Mouse (Mus musculus) skeletal muscle tissue, postnatal 0 days (tissue): Measurements from ENCODE around the gene Unc119. TPM values are rescaled to one million over a fixed set of nuclear protein-coding genes. Genes with fewer than 3 reads are reported as not detected.

Experiments used
- polyA plus RNA-seq: library from polyadenylated mRNA; unstranded; fragments of >200 nt; fragmentation: Nextera tagmentation; extraction: Ambion mirVana; gene quantifications from 2 replicates; pipeline ENCODE4 v1.2.1, GENCODE M21; 2015

Gene Unc119
- 13.8 and 21.2 TPM in 2 replicates for polyA plus RNA-seq

DNA sequence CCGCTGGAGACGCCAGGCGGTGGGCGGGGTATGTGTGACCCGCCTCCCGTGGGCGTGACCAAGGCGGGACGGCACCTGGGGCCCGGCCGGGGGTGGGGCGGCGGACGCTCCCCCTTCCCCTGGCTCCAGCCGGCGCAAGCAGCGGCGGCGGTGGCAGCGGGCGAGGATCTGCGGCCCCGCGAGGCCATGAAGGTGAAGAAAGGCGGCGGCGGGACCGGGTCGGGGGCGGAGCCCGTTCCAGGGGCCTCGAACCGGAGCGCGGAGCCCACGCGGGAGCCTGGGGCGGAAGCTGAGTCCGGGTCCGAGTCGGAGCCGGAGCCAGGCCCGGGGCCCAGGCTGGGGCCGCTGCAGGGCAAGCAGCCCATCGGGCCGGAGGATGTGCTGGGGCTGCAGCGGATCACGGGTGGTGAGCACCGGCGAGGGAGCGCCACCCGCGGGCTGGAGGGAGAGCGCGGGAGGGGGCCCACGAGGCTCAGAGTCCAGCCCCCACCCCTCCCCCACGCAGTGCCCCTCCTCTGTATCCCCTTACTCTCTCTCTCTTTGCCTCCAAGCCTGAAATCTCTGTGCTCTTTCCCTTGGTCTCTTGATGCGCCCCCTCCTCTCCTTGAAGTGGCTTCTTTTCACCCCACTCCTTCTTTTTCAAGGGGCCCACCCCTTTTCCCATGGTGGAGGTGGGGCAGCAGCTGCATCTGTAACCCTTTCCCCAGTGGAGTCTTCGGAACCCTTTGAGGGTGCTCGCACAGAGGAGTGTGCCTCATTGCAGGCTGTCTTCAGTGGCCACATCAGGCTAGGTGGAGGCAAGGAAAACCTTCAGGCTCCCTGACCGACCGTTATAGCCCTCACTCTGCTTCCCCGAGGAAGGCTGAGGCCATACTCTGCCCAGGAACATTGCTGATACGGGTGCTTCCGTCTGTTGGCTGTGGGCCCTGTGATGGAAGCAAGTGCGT lies at the start of gene Unc119:
TSS of gene Unc119 (plus strand) at position 102 of the 947 bp plus-strand sequence.

DNA sequence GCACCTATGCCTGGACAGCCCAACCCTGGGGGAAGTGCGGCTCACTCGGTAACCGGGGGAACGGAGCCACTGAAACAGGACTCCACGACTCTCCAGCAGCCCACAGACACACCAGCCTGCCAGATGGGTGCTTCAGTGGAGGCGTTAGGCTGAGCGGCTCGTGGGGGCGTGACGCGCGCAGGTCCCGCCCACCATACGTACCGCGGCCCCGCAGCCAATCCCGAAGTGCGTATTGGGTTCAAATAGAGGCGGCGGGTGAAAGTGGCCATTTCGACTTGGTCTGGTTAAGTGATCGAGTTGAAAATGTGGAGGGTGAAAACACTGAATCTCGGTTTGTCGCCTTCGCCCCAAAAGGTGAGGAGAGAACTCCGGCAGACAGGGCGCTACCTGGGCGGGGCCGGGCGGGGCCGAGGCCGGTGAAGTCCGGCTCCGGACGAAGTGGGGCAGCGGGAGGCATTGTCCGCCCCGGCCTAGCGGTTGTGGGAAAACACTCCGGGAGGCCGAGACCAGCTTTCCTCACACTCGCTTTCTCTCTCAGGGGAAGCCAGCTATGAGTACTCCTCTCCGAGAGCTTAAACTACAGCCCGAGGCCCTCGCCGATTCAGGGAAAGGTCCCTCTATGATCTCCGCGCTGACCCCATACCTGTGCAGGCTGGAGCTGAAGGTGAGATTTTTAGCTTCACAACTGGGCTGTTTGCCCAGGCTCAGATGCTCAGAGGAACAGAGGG lies 41.8 kb upstream of the Unc119 start, which contains the start of gene Spag5:
TSS of gene Spag5 (plus strand) at position 173 of the 728 bp plus-strand sequence.

DNA sequence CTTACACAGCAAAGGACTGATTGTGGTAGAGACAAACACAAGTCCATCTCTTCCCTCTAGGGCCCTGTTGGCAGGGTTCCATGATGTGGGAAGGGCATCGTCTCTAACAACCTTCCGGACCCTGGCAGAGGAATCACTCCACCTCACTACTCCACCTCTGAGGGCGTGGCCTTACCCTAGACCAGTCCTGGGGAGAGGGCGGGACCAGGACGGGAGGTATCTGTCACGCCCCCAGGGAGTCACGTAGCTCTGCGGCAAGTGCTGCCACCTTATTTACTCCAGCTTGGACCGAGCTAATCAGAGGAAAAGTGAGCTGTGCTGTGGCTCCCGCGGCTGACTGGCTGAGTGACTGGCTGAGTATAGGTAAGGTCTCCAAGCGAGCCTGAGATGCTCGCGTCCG lies 20.4 kb upstream of the Unc119 start, which contains the start of gene Aldoc:
TSS of gene Aldoc (plus strand) at position 109 of the 400 bp plus-strand sequence.

GRCm38 (mm10) chr11:78327634-78328511 lies 15.4 kb upstream of the Unc119 start, which contains the start of gene Pigs:
Gene Pigs (plus strand): TSS chr11:78328415.

GRCm38 (mm10) chr11:78386508-78387043 lies 43.3 kb downstream of the Unc119 start, which contains the start of gene Foxn1:
Gene Foxn1 (minus strand): TSS chr11:78386558.

Other genes starting within 250 kb of the Unc119 start
- gene Fam222b, start 248.8 kb upstream of the Unc119 start, polyA plus RNA-seq: 5.8 and 6.6 TPM in 2 replicates
- 30.7 and 34.6 TPM in 2 replicates for gene Traf4, start 177.9 kb upstream of the Unc119 start, polyA plus RNA-seq
- gene Nek8, start 166.8 kb upstream of the Unc119 start, polyA plus RNA-seq: 6.9 and 7.1 TPM in 2 replicates
- 13.1 and 22.3 TPM in 2 replicates for gene Tlcd1, start 166.8 kb upstream of the Unc119 start, polyA plus RNA-seq
- 975 and 1,027 TPM in 2 replicates for gene Rpl23a, start 159.9 kb upstream of the Unc119 start, polyA plus RNA-seq
- 48.1 and 67.0 TPM in 2 replicates for gene Rab34, start 155.1 kb upstream of the Unc119 start, polyA plus RNA-seq
- gene Proca1, start 150.1 kb upstream of the Unc119 start, polyA plus RNA-seq: 1.5 and 5.8 TPM in 2 replicates
- 61.6 and 66.7 TPM in 2 replicates for gene Sdf2, start 97.7 kb upstream of the Unc119 start, polyA plus RNA-seq
- gene Supt6, start 97.5 kb upstream of the Unc119 start, polyA plus RNA-seq: 11.2 and 12.2 TPM in 2 replicates
- gene 2610507B11Rik, start 81.7 kb upstream of the Unc119 start, polyA plus RNA-seq: 46.6 and 58.7 TPM in 2 replicates
- gene BC030499, start 52.6 kb upstream of the Unc119 start, polyA plus RNA-seq: 0.09 TPM in 1 of 2 replicates, not detected in the other
- 6.5 and 6.9 TPM in 2 replicates for gene Spag5, start 42.0 kb upstream of the Unc119 start, polyA plus RNA-seq
- gene Aldoc, start 20.5 kb upstream of the Unc119 start, polyA plus RNA-seq: 3.1 and 3.3 TPM in 2 replicates
- gene Pigs, start 15.1 kb upstream of the Unc119 start, polyA plus RNA-seq: 26.4 and 29.1 TPM in 2 replicates
- gene Foxn1, start 43.1 kb downstream of the Unc119 start, polyA plus RNA-seq: 0.06 TPM in 1 of 2 replicates, not detected in the other
- gene Slc13a2, start 78.7 kb downstream of the Unc119 start, polyA plus RNA-seq: 0.05 and 0.09 TPM in 2 replicates
- 3.1 and 4.9 TPM in 2 replicates for gene Slc46a1, start 122.2 kb downstream of the Unc119 start, polyA plus RNA-seq
- gene Sarm1, start 154.3 kb downstream of the Unc119 start, polyA plus RNA-seq: 0.16 and 0.18 TPM in 2 replicates
- gene Vtn, start 155.6 kb downstream of the Unc119 start, polyA plus RNA-seq: 14.2 and 14.8 TPM in 2 replicates
- gene Sebox, start 160.0 kb downstream of the Unc119 start, polyA plus RNA-seq: not detected in 2 replicates
- 20.8 and 21.6 TPM in 2 replicates for gene Tmem199, start 168.7 kb downstream of the Unc119 start, polyA plus RNA-seq
- gene Poldip2, start 168.7 kb downstream of the Unc119 start, polyA plus RNA-seq: 161 and 164 TPM in 2 replicates
- 34.1 and 39.6 TPM in 2 replicates for gene Tnfaip1, start 192.8 kb downstream of the Unc119 start, polyA plus RNA-seq
- 82.6 and 110 TPM in 2 replicates for gene Ift20, start 192.9 kb downstream of the Unc119 start, polyA plus RNA-seq
- gene Tmem97, start 207.3 kb downstream of the Unc119 start, polyA plus RNA-seq: 17.1 and 25.7 TPM in 2 replicates